Mouse (Mus musculus): ENCODE results near the gene Slco1c1. TPM values are rescaled to one million over a fixed set of nuclear protein-coding genes. Genes with fewer than 3 reads are reported as not detected.

Gene Slco1c1
- polyA plus RNA-seq (2015; fragmentation: Nextera tagmentation; extraction: Ambion mirVana): 15.7 and 16.1 TPM in 2 replicates

DNA sequence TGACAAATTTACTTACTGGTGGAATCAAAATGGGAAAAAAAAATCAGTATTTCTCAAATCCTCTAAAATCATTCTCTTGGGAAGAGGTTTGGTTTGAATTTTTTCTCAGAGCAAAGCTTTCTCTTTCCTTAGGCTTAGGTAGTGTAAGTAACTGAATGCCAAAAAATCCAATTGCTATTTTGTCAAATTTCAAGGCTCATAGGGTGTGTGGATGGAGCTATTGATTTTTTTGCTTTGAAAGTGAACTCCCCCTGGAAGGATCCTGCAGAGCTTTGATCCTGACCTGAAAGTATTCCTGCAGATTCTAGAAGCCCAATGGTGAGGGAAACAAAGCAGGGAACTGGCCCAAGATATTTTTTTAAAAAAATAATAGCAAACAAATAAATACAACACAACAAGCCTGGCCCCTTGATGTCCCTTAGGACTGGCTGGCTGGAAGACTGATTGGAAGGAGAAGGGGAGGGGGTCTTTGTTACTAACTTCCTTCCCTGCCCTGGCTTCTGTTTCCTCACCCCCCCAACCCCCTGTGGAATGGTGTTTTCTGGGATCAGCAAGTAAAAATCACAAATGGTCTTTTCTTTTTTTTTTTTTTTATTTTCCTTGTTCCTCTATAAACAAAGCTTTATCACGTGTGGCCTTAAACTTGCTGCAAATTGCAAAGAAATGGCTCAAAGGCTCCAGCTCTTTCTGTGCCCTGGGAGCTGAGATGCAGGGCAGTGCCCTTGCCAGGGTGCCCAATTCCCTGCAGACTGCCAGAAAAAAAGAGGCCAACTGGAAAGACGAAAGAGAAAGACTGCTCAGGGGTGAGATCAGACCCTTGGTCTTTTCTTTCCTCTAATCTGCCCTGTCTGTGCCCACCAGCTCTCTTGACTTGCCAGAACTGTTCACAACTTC, at the start of gene Slco1c1:
TSS of gene Slco1c1 (plus strand) at position 622 of the 894 bp plus-strand sequence.
- H3K36me3 ChIP-seq (replicated peaks): no peaks in the 10 kb centered on the region
- no peak within 1 kb of the TSS for H3K4me2 ChIP-seq
- no peaks in the 10 kb centered on the region for H3K4me1 ChIP-seq
- no peak within 1 kb of the TSS for H3K4me3 ChIP-seq
- H3K9ac ChIP-seq: no peak within 1 kb of the TSS
- H3K9me3 ChIP-seq: no peaks in the 10 kb centered on the region
- H3K27ac ChIP-seq: peak within 1 kb of the TSS; percentile 48; the same call in 1 of the 2 replicates
- no peaks in the 10 kb centered on the region for H3K27me3 ChIP-seq (replicated peaks)
- 41% methylated on average over 2 of the region's 2 CpGs for WGBS
- ATAC-seq (replicated peaks): no peak

DNA sequence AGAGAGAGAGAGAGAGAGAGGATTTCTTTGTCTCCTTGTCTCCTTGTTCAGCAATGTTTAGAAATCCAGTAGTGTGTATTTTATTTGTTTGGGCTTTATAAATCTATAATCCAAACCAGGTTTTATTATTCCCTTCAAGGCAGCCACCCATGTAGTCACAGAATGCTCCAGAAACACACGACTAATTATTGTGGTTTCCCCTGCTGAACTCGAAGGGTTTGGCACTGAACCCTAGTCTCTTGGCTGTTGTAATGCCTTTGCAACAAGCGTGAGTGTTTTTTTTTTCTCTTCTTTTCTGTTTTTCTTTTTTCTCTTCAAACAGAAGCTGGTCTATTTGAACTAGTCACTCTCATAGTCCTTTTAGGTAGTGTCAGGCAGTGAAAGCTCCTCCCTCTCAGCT, 49.5 kb upstream of the Slco1c1 start:
- Histone ChIP-seq H3K27me3 (replicated peaks) (no peaks in the 10 kb centered on the region), H3K27ac (no peak overlapping the region), H3K4me1 (no peaks in the 10 kb centered on the region), H3K4me2 (no peak overlapping the region), H3K4me3 (no peak overlapping the region), H3K36me3 (replicated peaks) (no peaks in the 10 kb centered on the region), H3K9me3 (no peaks in the 10 kb centered on the region), H3K9ac (no peak overlapping the region)
- ATAC-seq (replicated peaks): no peak
- WGBS: 57% methylated on average over 3 of the region's 3 CpGs

DNA sequence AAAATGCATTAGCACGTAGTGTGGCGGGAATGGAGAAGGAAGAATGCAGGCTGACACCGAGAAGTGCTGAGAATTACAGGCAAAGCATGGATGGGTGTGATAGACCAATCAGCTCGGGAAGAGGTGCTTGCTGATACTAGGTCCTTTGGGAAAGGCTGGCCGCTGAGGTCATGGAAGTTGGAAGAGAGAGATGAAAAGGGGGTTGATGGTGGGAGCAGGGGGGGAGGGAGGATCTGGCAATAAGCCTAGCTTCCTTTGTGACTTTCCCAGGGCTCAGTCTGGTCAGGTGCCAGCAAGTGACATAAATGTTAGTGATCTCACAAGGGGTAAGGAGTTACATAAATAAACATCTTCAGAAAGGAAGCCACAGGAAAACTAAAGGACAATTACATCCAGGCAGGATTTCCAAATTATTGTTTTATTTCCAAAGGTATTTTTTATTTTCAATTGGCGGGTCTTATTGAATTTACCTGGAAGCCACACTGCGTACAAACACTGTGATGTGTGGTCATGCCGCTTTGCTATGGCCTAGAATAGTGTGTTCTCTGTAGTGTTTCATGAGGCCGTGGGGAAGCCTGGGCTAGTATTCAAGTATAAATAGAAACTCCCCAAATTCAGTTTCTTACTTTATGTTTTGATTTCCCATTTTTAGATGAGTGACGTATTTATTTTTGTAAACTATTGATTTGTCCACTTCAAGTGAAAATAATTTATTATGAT, 38.7 kb upstream of the Slco1c1 start:
- peak; percentile 70 for ATAC-seq (replicated peaks)
- Histone ChIP-seq H3K4me1 (no peaks in the 10 kb centered on the region), H3K27ac (no peak overlapping the region), H3K4me3 (no peak overlapping the region), H3K9ac (no peak overlapping the region), H3K36me3 (replicated peaks) (no peaks in the 10 kb centered on the region), H3K9me3 (no peaks in the 10 kb centered on the region), H3K27me3 (replicated peaks) (no peaks in the 10 kb centered on the region), H3K4me2 (no peak overlapping the region)
- 60% methylated on average over 10 of the region's 10 CpGs for WGBS

DNA sequence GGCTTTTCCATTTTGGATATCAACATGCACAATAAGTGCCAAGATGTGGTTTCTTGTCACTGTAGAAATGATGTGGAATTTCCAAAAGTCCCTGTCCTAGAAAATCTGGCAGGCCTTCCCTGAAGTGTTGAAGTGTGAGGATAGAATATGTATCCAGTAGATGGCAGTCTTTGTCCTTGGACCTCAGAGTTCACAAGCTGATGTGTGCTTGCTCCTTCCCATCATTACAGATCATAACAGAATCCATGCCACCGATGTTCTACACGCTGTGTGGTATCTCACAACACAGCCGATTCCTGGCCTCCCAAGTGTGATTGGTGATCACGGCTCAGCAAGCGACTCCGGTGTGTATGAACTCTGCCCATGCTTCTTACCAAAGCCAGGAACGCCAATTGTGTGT, 36.9 kb upstream of the Slco1c1 start:
- Histone ChIP-seq H3K27ac (no peak overlapping the region), H3K4me3 (no peak overlapping the region), H3K4me1 (no peaks in the 10 kb centered on the region), H3K9me3 (no peaks in the 10 kb centered on the region), H3K36me3 (replicated peaks) (no peaks in the 10 kb centered on the region), H3K9ac (no peak overlapping the region), H3K27me3 (replicated peaks) (no peaks in the 10 kb centered on the region), H3K4me2 (no peak overlapping the region)
- 69% methylated on average over 7 of the region's 7 CpGs for WGBS
- peak; percentile 75 for ATAC-seq (replicated peaks)

GRCm38 (mm10) chr6:141488619-141489018, 35.5 kb upstream of the Slco1c1 start:
- Histone ChIP-seq H3K36me3 (replicated peaks) (no peaks in the 10 kb centered on the region), H3K4me2 (no peak overlapping the region), H3K4me1 (no peaks in the 10 kb centered on the region), H3K9ac (no peak overlapping the region), H3K4me3 (no peak overlapping the region), H3K27ac (no peak overlapping the region), H3K27me3 (replicated peaks) (0 out of 2 replicates have a peak, but pooled peaks cover 5% of the 10 kb centered on the region), H3K9me3 (no peaks in the 10 kb centered on the region)
- 17% methylated on average over 11 of the region's 11 CpGs for WGBS
- no peak for ATAC-seq (replicated peaks)

DNA sequence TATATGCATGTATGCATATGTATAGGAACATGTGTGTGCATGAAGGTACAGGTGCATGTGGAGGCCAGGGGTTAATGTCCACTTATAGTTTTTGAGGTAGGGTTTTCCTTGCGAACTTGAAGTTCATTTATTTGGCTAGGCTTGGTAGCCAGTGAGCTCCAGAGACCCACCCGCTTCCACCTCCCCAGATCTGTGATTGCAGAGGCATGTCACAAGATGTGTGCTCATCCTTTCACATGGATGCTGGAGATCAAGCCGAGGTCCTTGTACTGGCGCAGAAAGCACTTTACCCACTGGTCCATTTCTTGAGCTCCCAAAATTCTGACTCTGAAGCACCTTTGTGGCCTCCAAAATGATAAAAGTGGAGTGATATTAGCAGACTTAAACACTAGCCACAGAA, 29.3 kb upstream of the Slco1c1 start:
- no peak for ATAC-seq (replicated peaks)
- Histone ChIP-seq H3K27me3 (replicated peaks) (0 out of 2 replicates have a peak, but pooled peaks cover 5% of the 10 kb centered on the region), H3K4me1 (0 out of 2 replicates have a peak, but pooled peaks cover 9% of the 10 kb centered on the region), H3K36me3 (replicated peaks) (no peaks in the 10 kb centered on the region), H3K4me2 (no peak overlapping the region), H3K4me3 (no peak overlapping the region), H3K9me3 (no peaks in the 10 kb centered on the region), H3K27ac (no peak overlapping the region), H3K9ac (no peak overlapping the region)
- WGBS: 55% methylated on average over 4 of the region's 4 CpGs

GRCm38 (mm10) chr6:141495634-141496418, 28.3 kb upstream of the Slco1c1 start:
- Histone ChIP-seq H3K27me3 (replicated peaks) (0 out of 2 replicates have a peak, but pooled peaks cover 5% of the 10 kb centered on the region), H3K4me3 (no peak overlapping the region), H3K9me3 (no peaks in the 10 kb centered on the region), H3K4me2 (no peak overlapping the region), H3K36me3 (replicated peaks) (no peaks in the 10 kb centered on the region), H3K9ac (no peak overlapping the region), H3K4me1 (0 out of 2 replicates have a peak, but pooled peaks cover 9% of the 10 kb centered on the region), H3K27ac (no peak overlapping the region)
- peak; percentile 88 for ATAC-seq (replicated peaks)
- 6% methylated on average over 13 of the region's 13 CpGs for WGBS

DNA sequence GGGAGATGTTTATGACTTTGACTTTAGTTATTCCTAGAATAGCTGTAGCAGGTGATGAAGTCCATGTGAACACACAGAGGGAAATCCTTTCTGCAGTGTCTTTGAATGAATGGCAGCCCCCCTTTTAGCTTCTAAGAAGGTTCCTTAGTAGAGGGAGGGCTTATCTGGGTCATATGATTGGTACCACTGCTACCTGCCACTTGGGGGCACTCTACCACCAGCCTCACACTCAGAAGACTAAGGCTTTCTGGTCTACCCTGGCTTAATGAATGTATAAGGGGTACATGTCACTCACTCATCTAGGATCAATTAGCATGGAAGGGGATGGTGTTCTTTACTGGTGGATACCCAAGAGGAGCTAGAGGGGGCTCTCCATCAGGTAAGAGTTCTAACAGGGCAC, 24.7 kb upstream of the Slco1c1 start:
- H3K27me3 ChIP-seq (replicated peaks): no peaks in the 10 kb centered on the region
- no peaks in the 10 kb centered on the region for H3K9me3 ChIP-seq
- H3K9ac ChIP-seq: no peak overlapping the region
- no peak overlapping the region for H3K4me2 ChIP-seq
- no peak overlapping the region for H3K4me3 ChIP-seq
- no peaks in the 10 kb centered on the region for H3K36me3 ChIP-seq (replicated peaks)
- 0 out of 2 replicates have a peak, but pooled peaks cover 9% of the 10 kb centered on the region for H3K4me1 ChIP-seq
- ATAC-seq (replicated peaks): no peak
- H3K27ac ChIP-seq: no peak overlapping the region

DNA sequence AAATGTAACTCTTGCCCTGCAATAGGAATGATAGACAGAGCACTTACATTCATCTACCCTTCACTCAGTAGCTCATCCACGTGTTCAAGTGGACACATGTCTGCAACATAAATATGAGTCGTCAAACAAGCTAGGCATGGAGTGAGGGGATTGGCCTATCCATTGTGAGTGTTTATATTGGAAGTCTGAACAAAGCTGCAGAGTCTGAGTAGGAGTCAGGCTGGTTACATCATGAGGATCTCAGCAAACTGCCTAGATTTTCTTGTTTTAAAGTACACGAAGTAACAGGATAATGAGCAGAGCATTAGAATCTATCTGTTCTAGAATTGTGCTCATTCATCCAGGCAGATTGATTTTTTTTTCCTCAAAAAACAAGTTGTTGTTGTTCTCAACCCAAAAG, 23.0 kb upstream of the Slco1c1 start:
- Histone ChIP-seq H3K27ac (no peak overlapping the region), H3K9ac (no peak overlapping the region), H3K4me3 (no peak overlapping the region), H3K4me1 (no peaks in the 10 kb centered on the region), H3K36me3 (replicated peaks) (no peaks in the 10 kb centered on the region), H3K4me2 (no peak overlapping the region), H3K27me3 (replicated peaks) (no peaks in the 10 kb centered on the region), H3K9me3 (no peaks in the 10 kb centered on the region)
- WGBS: 87% methylated on average over 3 of the region's 3 CpGs
- no peak for ATAC-seq (replicated peaks)

DNA sequence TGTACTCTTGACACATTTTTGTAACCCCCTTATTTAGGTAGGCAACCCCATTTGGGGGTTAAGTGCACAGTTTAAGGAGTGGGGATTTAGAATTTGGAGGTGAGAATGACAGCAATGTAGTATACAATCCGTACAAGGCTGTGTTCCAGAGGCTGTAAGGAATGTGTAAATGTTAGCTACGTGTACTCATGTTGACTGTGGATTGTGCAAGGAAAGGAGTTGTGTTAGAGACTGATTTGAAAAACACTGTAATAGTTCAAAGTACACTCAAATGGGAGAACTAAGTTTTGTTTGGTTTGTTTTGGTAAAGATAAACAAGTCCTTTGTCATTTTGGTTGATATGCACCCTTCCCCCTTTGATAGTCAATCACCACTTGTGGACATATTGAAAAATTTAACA, 1.6 kb upstream of the Slco1c1 start:
- ATAC-seq (replicated peaks): no peak
- no peaks in the 10 kb centered on the region for H3K9me3 ChIP-seq
- no peaks in the 10 kb centered on the region for H3K27me3 ChIP-seq (replicated peaks)
- no peak overlapping the region for H3K4me3 ChIP-seq
- H3K4me1 ChIP-seq: no peaks in the 10 kb centered on the region
- H3K36me3 ChIP-seq (replicated peaks): no peaks in the 10 kb centered on the region
- WGBS: 85% methylated on average over 2 of the region's 2 CpGs
- no peak overlapping the region for H3K9ac ChIP-seq
- no peak overlapping the region for H3K4me2 ChIP-seq
- H3K27ac ChIP-seq: no peak overlapping the region

- no peak overlapping the region for H3K4me2 ChIP-seq
Measured at GRCm38 (mm10) chr6:141525787-141526186, 1.6 kb downstream of the Slco1c1 start.

DNA sequence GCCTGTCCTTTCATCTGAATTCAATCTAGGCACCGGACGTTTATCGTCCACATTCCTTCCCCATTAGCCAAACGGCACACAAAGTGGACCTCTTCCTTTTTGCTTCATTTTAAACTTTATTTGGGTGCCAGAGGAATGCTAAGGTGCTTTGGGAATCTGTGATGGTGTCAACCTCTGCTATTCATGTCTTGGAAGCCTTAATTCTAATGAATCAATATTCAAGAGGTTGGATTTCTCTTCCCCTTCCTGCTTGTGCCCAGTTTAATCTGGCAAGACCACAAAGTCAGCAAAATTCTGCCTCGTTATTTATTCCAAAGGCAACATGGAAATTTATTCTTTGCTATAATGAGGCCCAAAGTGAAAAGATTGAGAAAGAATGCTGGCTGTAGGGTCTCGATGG, 6.7 kb downstream of the Slco1c1 start:
- no peak overlapping the region for H3K4me2 ChIP-seq
- no peaks in the 10 kb centered on the region for H3K4me1 ChIP-seq
- ATAC-seq (replicated peaks): no peak
- H3K9ac ChIP-seq: no peak overlapping the region
- H3K27ac ChIP-seq: no peak overlapping the region
- no peaks in the 10 kb centered on the region for H3K36me3 ChIP-seq (replicated peaks)
- H3K9me3 ChIP-seq: no peaks in the 10 kb centered on the region
- no peaks in the 10 kb centered on the region for H3K27me3 ChIP-seq (replicated peaks)
- WGBS: 81% methylated on average over 6 of the region's 6 CpGs
- no peak overlapping the region for H3K4me3 ChIP-seq

More at GRCm38 (mm10) chr6:141525787-141526186, 1.6 kb downstream of the Slco1c1 start:
- ATAC-seq (replicated peaks): no peak
- Histone ChIP-seq H3K36me3 (replicated peaks) (no peaks in the 10 kb centered on the region), H3K9me3 (no peaks in the 10 kb centered on the region), H3K4me3 (no peak overlapping the region), H3K4me1 (no peaks in the 10 kb centered on the region), H3K27me3 (replicated peaks) (no peaks in the 10 kb centered on the region), H3K27ac (no peak overlapping the region), H3K9ac (no peak overlapping the region)
- WGBS: 27% methylated on average over 1 of the region's 1 CpGs
